Mouse (Mus musculus): ENCODE measurements around the gene Actl6b. TPM values are rescaled to one million over a fixed set of nuclear protein-coding genes. Genes with fewer than 3 reads are reported as not detected.

Actl6b gene
- polyA plus RNA-seq, 2 experiments, result 0.39 to 1.1 TPM

GRCm38 (mm10) chr5:137615347-137615746, 62.0 kb downstream of the Actl6b start:
- no peak overlapping the region for H3K4me2 ChIP-seq (replicated peaks; ENCODE audit: low read depth, low read length, severe bottlenecking)
- ATAC-seq (ENCODE audit: low FRiP score, low read depth), result no peak
- no peak overlapping the region for H3K4me3 ChIP-seq (replicated peaks; ENCODE audit: low read length)
- H3K9me3 ChIP-seq (ENCODE audit: control insufficient read depth, low read length), result no peaks in the 10 kb centered on the region
- H3K36me3 ChIP-seq (ENCODE audit: control insufficient read depth, insufficient read depth, low read length), result no peaks in the 10 kb centered on the region
- peaks cover 27% of the 10 kb centered on the region for H3K4me1 ChIP-seq (ENCODE audit: control insufficient read depth, insufficient read depth, low read length)
- WGBS, result 94% methylated on average over 7 of the region's 7 CpGs
- H3K27ac ChIP-seq (replicated peaks; ENCODE audit: low read depth, low read length), result no peak overlapping the region
- no peak for TF ChIP-seq POLR2A (IDR thresholded peaks at IDR 0.05; ENCODE audit: borderline replicate concordance, extremely low read depth, insufficient read depth, insufficient read length)
- H3K27me3 ChIP-seq (ENCODE audit: control insufficient read depth, insufficient read depth, low read length), result no peaks in the 10 kb centered on the region
- DNase-seq (ENCODE audit: low spot score), result no peak
- no peak overlapping the region for H3K9ac ChIP-seq (ENCODE audit: low read depth, low read length, severe bottlenecking)

Small RNAs within 50 kb of the gene (microRNA-seq; reads per million reads assigned to microRNA genes)
- gene Mir6418, result not detected

Other genes with a start within 250 kb of the Actl6b start
- gene Srrt, start 245.8 kb upstream of the Actl6b start, polyA plus RNA-seq (2012; rRNA removed), result 263 and 300 TPM in 2 replicates
- gene Srrt, start 245.8 kb upstream of the Actl6b start, polyA plus RNA-seq (2014; fragmentation: Nextera tagmentation; extraction: Ambion mirVana), result 104 and 109 TPM in 2 replicates
- 131 and 155 TPM in 2 replicates for gene Trip6, start 239.1 kb upstream of the Actl6b start, polyA plus RNA-seq (2012; rRNA removed)
- gene Trip6, start 239.1 kb upstream of the Actl6b start, polyA plus RNA-seq (2014; fragmentation: Nextera tagmentation; extraction: Ambion mirVana), result 91.0 and 105 TPM in 2 replicates
- 20.2 and 26.1 TPM in 2 replicates for gene Slc12a9, start 219.9 kb upstream of the Actl6b start, polyA plus RNA-seq (2012; rRNA removed)
- gene Slc12a9, start 219.9 kb upstream of the Actl6b start, polyA plus RNA-seq (2014; fragmentation: Nextera tagmentation; extraction: Ambion mirVana), result 8.0 and 11.9 TPM in 2 replicates
- gene Ephb4, start 203.4 kb upstream of the Actl6b start, polyA plus RNA-seq (2012; rRNA removed), result 102 and 125 TPM in 2 replicates
- 78.1 and 92.1 TPM in 2 replicates for gene Ephb4, start 203.4 kb upstream of the Actl6b start, polyA plus RNA-seq (2014; fragmentation: Nextera tagmentation; extraction: Ambion mirVana)
- 0.35 and 0.37 TPM in 2 replicates for gene Zan, start 76.5 kb upstream of the Actl6b start, polyA plus RNA-seq (2012; rRNA removed)
- gene Zan, start 76.5 kb upstream of the Actl6b start, polyA plus RNA-seq (2014; fragmentation: Nextera tagmentation; extraction: Ambion mirVana), result 0.11 TPM in 1 of 2 replicates, not detected in the other
- gene Pop7, start 51.0 kb upstream of the Actl6b start, polyA plus RNA-seq (2012; rRNA removed), result 40.6 and 50.4 TPM in 2 replicates
- gene Pop7, start 51.0 kb upstream of the Actl6b start, polyA plus RNA-seq (2014; fragmentation: Nextera tagmentation; extraction: Ambion mirVana), result 52.1 and 54.2 TPM in 2 replicates
- 45.1 and 51.5 TPM in 2 replicates for gene Gigyf1, start 35.0 kb upstream of the Actl6b start, polyA plus RNA-seq (2012; rRNA removed)
- 11.8 and 13.3 TPM in 2 replicates for gene Gigyf1, start 35.0 kb upstream of the Actl6b start, polyA plus RNA-seq (2014; fragmentation: Nextera tagmentation; extraction: Ambion mirVana)
- gene Epo, start 20.3 kb upstream of the Actl6b start, polyA plus RNA-seq (2012; rRNA removed), result 0.12 and 0.19 TPM in 2 replicates
- gene Epo, start 20.3 kb upstream of the Actl6b start, polyA plus RNA-seq (2014; fragmentation: Nextera tagmentation; extraction: Ambion mirVana), result 0.83 TPM in 1 of 2 replicates, not detected in the other
- gene Gnb2, start 20.0 kb upstream of the Actl6b start, polyA plus RNA-seq (2012; rRNA removed), result 770 and 1,100 TPM in 2 replicates
- 460 and 474 TPM in 2 replicates for gene Gnb2, start 20.0 kb upstream of the Actl6b start, polyA plus RNA-seq (2014; fragmentation: Nextera tagmentation; extraction: Ambion mirVana)
- gene Tfr2, start 16.3 kb downstream of the Actl6b start, polyA plus RNA-seq (2012; rRNA removed), result 1.6 and 2.1 TPM in 2 replicates
- 0.79 and 1.3 TPM in 2 replicates for gene Tfr2, start 16.3 kb downstream of the Actl6b start, polyA plus RNA-seq (2014; fragmentation: Nextera tagmentation; extraction: Ambion mirVana)
- gene Mospd3, start 47.5 kb downstream of the Actl6b start, polyA plus RNA-seq (2012; rRNA removed), result 68.2 and 103 TPM in 2 replicates
- gene Mospd3, start 47.5 kb downstream of the Actl6b start, polyA plus RNA-seq (2014; fragmentation: Nextera tagmentation; extraction: Ambion mirVana), result 49.4 and 52.5 TPM in 2 replicates
- gene Pcolce, start 60.3 kb downstream of the Actl6b start, polyA plus RNA-seq (2012; rRNA removed), result 267 and 329 TPM in 2 replicates
- gene Pcolce, start 60.3 kb downstream of the Actl6b start, polyA plus RNA-seq (2014; fragmentation: Nextera tagmentation; extraction: Ambion mirVana), result 223 and 227 TPM in 2 replicates
- gene Fbxo24, start 75.5 kb downstream of the Actl6b start, polyA plus RNA-seq (2012; rRNA removed), result 0.24 and 0.28 TPM in 2 replicates
- 0.12 and 0.15 TPM in 2 replicates for gene Fbxo24, start 75.5 kb downstream of the Actl6b start, polyA plus RNA-seq (2014; fragmentation: Nextera tagmentation; extraction: Ambion mirVana)
- gene Lrch4, start 75.6 kb downstream of the Actl6b start, polyA plus RNA-seq (2012; rRNA removed), result 25.0 and 33.5 TPM in 2 replicates
- 36.7 and 37.1 TPM in 2 replicates for gene Lrch4, start 75.6 kb downstream of the Actl6b start, polyA plus RNA-seq (2014; fragmentation: Nextera tagmentation; extraction: Ambion mirVana)
- gene Gm20605, start 75.7 kb downstream of the Actl6b start, polyA plus RNA-seq (2012; rRNA removed), result 16.7 and 16.8 TPM in 2 replicates
- 7.4 and 10.4 TPM in 2 replicates for gene Gm20605, start 75.7 kb downstream of the Actl6b start, polyA plus RNA-seq (2014; fragmentation: Nextera tagmentation; extraction: Ambion mirVana)
- 37.1 and 41.7 TPM in 2 replicates for gene Sap25, start 87.8 kb downstream of the Actl6b start, polyA plus RNA-seq (2012; rRNA removed)
- gene Sap25, start 87.8 kb downstream of the Actl6b start, polyA plus RNA-seq (2014; fragmentation: Nextera tagmentation; extraction: Ambion mirVana), result 5.2 and 6.7 TPM in 2 replicates
- 0.30 and 0.60 TPM in 2 replicates for gene Irs3, start 92.2 kb downstream of the Actl6b start, polyA plus RNA-seq (2012; rRNA removed)
- 0.15 and 0.29 TPM in 2 replicates for gene Irs3, start 92.2 kb downstream of the Actl6b start, polyA plus RNA-seq (2014; fragmentation: Nextera tagmentation; extraction: Ambion mirVana)
- 16.3 and 22.6 TPM in 2 replicates for gene Agfg2, start 131.2 kb downstream of the Actl6b start, polyA plus RNA-seq (2012; rRNA removed)
- 10.6 and 13.4 TPM in 2 replicates for gene Agfg2, start 131.2 kb downstream of the Actl6b start, polyA plus RNA-seq (2014; fragmentation: Nextera tagmentation; extraction: Ambion mirVana)
- 19.7 and 25.0 TPM in 2 replicates for gene Nyap1, start 188.1 kb downstream of the Actl6b start, polyA plus RNA-seq (2012; rRNA removed)
- 1.2 and 1.4 TPM in 2 replicates for gene Nyap1, start 188.1 kb downstream of the Actl6b start, polyA plus RNA-seq (2014; fragmentation: Nextera tagmentation; extraction: Ambion mirVana)
- gene Tsc22d4, start 192.2 kb downstream of the Actl6b start, polyA plus RNA-seq (2012; rRNA removed), result 89.1 and 111 TPM in 2 replicates
- 151 and 164 TPM in 2 replicates for gene Tsc22d4, start 192.2 kb downstream of the Actl6b start, polyA plus RNA-seq (2014; fragmentation: Nextera tagmentation; extraction: Ambion mirVana)
- 45.2 and 46.8 TPM in 2 replicates for gene Ppp1r35, start 225.3 kb downstream of the Actl6b start, polyA plus RNA-seq (2012; rRNA removed)
- 37.6 and 44.9 TPM in 2 replicates for gene Ppp1r35, start 225.3 kb downstream of the Actl6b start, polyA plus RNA-seq (2014; fragmentation: Nextera tagmentation; extraction: Ambion mirVana)
- gene Mepce, start 234.1 kb downstream of the Actl6b start, polyA plus RNA-seq (2012; rRNA removed), result 42.0 and 42.3 TPM in 2 replicates
- 13.9 and 16.7 TPM in 2 replicates for gene Mepce, start 234.1 kb downstream of the Actl6b start, polyA plus RNA-seq (2014; fragmentation: Nextera tagmentation; extraction: Ambion mirVana)
- gene Zcwpw1, start 234.3 kb downstream of the Actl6b start, polyA plus RNA-seq (2012; rRNA removed), result 19.4 and 30.1 TPM in 2 replicates
- gene Zcwpw1, start 234.3 kb downstream of the Actl6b start, polyA plus RNA-seq (2014; fragmentation: Nextera tagmentation; extraction: Ambion mirVana), result 17.3 and 18.5 TPM in 2 replicates

All from limb, embryonic 14.5 days (tissue).